Mouse (Mus musculus): ENCODE results near the gene Ccdc8. TPM values are rescaled to one million over a fixed set of nuclear protein-coding genes. Genes with fewer than 3 reads are reported as not detected.
"Not testable (repeated sequence)": the region's sequence is repeated elsewhere in the genome, so short reads cannot be mapped to it uniquely, and the experiment has no call there.

Ccdc8 gene
- total RNA-seq (2015; ENCODE audit: low replicate concordance) = 0.19 TPM in 1 of 2 replicates, not detected in the other
- total RNA-seq (2017; ENCODE audit: low replicate concordance) = 0.14 and 1.0 TPM in 2 replicates

DNA sequence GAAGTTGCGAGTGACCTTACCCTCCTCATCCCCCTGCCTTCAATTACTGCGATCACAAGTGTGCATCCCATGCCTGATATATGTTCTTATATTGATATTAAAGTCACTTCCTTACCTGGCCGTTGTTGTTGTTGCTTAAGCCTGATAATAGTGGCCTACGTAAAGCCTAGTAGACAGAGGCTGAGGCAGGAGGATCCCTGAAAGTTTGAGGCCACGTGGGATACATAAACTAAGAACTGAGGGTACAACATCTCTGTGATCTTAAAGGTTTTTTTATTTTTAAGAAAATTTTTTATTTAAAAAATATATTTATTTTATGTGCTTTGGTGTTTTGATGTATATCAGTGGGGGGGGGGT lies at the start of gene Ccdc8:
Gene Ccdc8 (plus strand): TSS at position 258 of the 357 bp plus-strand sequence.
- no peak for ATAC-seq (replicated peaks; ENCODE audit: low FRiP score, poor library complexity, severe bottlenecking)

DNA sequence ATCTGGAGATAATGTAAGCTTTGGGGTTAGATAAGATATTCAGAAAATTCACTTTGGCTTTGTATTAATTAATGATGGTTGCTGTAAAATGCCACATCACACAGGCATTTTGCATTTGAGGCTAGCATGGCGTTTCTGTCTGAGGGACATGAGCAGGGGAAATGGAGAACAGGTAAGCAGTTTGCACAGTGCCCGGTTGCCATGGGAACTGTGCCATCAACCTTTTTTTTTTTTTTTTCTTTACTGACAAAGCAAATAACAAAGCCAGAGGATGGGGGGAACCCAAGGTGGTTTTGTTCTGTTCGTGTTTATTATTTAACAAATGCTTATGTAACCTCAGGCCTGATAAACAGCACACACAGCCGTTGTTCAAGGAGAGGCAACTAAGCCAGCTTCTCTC lies 49.6 kb upstream of the Ccdc8 start:
- no peak for ATAC-seq (replicated peaks; ENCODE audit: low FRiP score, poor library complexity, severe bottlenecking)

DNA sequence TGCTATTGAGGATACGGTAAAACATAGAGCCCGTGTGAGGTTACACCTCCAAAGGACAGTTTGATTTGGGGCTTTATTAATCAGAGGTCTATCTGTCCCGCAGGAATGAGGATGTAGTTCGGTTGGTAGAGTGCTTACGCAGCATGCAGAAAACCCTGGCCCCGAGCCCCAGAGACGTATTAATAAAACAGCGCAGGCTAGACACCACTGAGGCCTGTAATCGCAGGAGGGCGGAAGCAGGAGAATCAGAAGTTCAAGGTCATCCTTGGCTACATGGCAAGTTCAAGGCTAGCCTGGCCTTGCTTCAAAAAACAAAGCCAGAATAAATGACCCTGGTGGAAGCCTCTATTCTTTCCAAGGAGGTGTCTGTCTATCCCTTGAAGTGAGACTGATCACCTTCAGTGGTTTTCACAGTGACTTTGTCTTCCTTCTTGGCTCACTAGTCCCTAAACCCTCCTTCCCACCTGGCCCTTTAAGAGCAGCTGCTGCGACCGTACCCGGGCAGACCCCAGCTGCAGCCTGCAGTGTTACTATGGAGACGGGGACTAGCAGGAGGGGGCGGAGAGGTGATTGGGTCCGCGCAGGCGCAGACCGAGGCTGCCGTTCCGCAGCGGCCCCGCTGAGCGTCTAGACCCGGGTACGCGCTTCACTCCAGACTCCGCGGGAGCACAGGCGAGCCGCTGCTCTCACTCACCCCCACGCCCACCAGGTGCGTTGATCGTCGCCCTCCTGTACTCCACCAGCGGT lies 48.3 kb upstream of the Ccdc8 start, which contains the start of gene Pnmal2:
Gene Pnmal2 (plus strand): TSS at position 622 of the 747 bp plus-strand sequence.
- no peak for ATAC-seq (replicated peaks; ENCODE audit: low FRiP score, poor library complexity, severe bottlenecking)

DNA sequence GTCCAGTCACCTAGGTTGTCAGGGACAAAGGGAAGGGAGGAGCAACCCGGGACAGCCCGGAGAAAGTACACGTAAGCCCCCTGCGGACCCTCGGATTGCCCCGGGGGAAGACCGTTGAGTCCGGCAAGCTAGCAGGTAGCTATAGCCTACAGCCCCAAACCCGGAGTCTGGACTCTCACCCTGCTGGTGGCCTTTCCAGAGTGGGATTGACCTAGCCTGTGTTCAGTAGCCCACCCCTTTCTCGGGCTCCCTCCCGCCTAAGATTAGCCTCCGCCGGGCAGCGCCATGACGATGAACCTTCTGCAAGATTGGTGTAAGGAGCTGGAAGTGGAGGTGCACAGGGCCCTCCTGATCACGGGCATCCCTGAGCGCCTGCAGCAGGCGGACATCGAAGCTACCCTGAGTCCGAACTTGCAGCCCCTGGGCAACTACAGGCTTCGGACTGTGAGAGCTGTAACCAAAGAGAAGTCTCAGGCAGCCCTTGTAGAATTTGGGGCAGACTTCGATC lies 47.6 kb upstream of the Ccdc8 start:
- ATAC-seq (replicated peaks; ENCODE audit: low FRiP score, poor library complexity, severe bottlenecking) = no peak

DNA sequence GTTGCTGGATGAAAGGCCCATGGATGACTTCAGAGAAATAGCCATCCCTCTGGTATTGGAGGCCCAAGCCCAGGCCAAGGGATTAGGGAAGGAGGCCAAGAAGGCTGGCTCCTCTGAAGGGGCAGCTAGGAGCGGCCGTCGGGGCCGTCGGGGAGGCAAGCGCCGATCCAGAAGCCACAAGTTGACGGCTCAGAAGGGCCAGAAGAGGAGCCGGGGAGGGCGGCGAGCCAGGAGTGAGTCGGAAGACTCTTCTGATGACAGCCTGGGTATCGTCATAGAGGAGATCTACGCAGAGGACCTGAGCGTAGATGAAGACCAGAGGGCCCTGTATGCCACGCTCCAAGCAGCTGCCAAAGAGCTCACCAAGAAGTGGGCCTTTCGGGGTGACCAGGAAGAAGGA lies 47.1 kb upstream of the Ccdc8 start:
- no peak for ATAC-seq (replicated peaks; ENCODE audit: low FRiP score, poor library complexity, severe bottlenecking)

DNA sequence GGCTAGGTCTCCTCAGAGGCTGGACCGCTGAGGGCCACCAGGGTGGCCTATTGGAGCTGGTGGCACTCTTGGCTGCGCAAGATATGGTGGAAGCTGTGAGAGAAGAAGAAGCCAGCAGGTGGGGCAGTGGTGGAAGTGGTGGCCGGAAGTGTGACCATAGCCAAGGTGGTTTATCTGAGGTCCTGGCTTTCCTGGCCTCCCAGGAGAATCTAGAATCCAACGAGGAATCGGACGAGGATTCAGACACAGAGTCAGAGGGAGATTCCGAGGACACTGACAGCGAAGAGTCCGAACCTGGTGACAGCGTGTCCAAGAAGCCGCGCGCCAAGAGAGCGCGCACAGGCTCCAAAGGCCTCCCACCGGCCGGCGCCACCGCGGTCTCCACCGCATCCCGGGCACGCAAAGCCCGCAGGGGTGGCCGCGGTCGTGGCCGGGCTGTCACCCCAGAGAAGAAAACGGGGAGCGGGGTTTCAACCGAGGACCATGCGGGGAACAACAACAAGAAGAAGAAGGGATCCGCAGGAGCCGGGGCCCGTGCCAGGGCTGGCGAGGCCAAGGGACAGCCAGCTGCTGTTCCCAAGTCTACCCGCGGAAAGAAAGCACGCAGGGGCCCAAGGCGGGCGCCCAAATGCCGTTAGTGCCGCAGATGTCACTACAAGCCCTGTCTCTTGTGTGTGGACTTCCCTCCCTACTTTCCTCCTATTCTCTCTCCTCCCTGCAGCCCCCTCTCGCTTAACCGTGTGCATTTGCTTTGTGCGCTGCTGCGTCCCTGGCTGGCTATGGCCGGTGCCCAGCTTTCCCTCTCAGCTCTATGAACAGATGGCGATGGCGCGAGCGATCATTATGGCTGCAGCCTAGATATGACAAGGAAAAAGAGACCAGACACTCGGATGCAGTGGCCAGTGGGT lies 45.8 kb upstream of the Ccdc8 start:
- no peak for ATAC-seq (replicated peaks; ENCODE audit: low FRiP score, poor library complexity, severe bottlenecking)

DNA sequence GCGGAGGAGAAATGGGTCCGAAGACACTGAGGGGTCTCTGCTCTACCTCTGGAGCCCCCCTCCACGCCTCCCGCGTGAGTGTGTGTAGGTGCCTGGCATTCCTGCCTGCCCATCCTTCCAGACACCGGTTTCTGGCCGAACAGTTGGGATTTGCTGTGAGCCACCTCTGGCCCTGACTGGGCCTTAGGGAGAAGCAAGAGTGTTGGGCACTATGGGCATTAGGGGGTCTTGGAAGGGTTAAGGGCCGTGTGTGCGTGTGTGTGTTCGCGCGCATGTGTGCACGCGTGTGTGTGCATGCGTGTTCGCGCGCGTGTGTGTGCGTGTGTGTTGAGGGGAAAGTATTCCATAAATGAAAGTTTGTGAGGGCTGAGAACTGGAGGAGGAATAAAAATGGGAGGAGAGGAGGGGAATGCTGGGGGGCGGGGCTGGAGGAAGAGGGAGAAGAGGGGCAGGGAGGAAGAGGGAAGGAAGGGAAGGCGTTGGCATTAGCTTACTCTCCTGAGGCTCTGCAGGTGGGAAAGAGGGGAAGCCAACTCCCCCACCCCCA lies 45.1 kb upstream of the Ccdc8 start:
- no peak for ATAC-seq (replicated peaks; ENCODE audit: low FRiP score, poor library complexity, severe bottlenecking)

DNA sequence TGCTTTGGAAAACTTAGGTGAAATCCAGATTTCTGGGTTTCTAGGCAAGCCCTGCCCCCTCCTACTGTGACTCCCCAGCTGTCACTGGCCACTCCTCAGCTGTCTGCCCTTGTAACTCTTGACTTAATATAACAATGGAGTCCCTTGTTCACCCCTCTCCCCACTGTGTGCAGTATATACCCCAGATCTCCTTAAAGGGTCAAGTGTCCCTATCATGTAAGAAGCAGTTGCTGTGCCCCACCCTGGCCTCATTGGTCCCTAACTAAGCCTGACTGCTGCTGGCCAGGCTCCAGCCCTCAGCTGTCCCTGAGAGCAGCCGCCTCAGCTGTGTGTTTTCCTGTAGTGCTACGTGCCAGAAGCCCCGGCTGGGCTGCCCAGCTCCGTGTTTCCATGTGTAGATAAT lies 44.5 kb upstream of the Ccdc8 start:
- no peak for ATAC-seq (replicated peaks; ENCODE audit: low FRiP score, poor library complexity, severe bottlenecking)

DNA sequence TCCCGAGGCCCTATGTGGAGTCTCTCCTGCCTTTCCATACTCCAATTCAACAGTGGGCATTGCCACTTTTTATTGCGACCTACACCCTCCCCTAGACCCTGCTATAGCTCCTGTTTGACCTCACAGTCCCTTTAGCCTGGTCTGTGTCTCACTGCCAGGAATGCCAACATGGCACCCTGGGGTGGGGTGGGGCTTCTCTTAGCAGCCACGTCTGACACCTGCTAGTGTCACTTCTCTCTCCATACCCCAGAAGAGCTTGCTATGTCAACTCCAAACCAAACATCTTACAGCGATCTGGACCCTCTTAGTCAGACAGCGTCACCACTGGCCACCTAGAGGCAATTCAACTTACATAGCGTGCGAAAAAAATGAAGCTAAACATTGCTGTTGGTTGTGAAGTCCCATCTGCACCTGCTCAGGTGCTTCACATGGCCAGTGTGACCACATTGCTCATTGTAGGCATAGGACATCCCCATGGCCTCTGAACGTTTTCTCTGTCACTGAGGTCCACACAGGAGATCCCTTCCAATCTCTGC lies 43.5 kb upstream of the Ccdc8 start:
- no peak for ATAC-seq (replicated peaks; ENCODE audit: low FRiP score, poor library complexity, severe bottlenecking)

DNA sequence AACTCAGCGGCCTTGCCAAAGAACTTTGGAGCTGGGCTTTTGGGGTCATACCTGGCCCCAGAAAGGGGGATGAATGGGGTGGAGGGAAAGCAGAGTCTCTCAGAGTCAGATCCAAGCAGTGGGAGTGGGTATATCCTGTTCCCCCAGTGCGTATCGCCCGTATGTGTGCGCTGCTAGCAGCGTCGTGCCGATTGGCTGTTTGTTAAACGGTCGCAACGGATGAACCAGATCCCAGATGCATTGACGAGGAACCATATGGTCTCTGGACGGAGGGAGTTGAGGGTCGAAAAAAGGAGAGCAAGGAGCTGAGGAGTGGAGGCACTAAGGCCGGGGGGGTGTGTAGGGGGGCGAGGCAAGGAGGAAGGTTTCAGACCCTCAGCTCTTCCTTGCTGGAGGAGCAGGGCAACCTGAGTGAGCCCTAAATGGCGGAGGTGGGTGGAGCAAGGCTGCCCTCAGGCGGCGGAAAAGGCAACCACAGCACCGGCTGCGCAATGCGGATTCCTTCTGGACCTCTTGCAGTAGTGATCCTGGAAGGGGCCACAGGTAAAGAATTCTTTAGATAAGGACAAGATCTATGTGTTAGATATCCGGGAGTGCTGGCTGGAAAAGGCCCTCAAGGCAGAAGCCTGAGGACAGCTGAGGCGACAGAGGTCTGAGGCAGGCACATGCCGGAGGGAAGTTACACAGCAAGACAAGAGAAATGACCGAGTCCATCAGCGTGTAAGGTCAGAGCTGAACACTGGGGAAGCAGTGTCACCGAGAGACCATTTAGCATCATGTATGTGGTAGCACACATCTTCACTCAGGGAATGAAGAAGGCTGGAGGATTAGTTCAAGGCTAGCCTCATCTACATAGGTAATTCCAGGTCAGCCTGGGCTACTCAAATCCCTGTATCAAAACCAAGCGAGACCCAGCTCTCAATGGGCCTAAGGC lies 42.3 kb upstream of the Ccdc8 start:
- peak; percentile 52 for ATAC-seq (replicated peaks; ENCODE audit: low FRiP score, poor library complexity, severe bottlenecking)

DNA sequence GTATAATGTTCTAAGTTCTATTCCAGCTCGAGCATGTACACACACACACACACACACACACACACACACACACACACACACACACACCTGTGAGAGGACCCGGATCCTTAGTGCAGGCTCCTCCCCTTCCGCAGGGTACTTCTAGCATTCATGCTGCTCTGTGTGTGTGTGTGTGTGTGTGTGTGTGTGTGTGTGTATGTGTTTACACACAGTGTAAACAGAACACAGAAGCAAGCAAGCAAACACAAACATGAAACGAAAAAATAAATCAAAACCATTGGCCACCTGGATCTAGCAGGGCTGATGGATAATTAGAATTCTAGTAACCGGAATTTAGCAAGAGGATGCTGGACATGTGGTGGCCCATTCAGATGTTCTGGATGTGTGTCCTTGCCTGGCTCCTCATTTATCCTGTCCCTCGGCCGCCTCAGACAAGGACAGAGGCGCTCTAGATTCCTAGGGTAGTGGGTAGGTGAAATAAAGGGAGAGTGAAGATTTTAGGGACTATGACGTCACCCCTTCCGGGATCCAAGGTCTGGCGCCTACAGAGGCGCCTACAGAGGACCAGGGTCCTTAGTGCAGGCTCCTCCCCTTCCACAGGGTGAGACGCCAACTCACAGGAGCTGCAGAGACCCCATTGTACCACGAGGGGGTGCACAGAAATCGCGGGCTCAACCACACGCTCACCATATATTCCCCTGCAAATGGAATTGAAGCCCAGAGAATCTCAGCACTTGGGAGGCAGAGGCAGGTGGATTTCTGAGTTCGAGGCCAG lies 41.5 kb upstream of the Ccdc8 start:
- ATAC-seq (replicated peaks; ENCODE audit: low FRiP score, poor library complexity, severe bottlenecking) = no peak

DNA sequence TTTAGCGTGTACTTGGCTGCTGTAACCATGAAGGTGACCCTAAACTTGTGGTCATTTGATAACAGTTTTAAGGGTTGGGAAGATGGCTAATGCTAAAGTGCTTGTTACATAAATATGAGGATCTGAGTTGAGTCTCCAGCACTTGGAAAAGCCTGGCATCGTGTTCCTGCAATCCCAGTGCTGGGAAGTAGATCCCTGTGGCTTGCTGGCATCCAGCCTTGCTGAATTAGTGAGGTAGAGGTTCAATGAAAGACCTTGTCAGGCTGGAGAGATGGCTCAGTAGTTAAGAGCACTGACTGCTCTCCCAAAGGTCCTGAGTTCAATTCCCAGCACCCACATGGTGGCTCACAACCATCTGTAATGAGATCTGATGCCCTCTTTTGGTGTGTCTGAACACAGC lies 38.7 kb upstream of the Ccdc8 start:
- ATAC-seq (replicated peaks; ENCODE audit: low FRiP score, poor library complexity, severe bottlenecking) = not testable (repeated sequence)

DNA sequence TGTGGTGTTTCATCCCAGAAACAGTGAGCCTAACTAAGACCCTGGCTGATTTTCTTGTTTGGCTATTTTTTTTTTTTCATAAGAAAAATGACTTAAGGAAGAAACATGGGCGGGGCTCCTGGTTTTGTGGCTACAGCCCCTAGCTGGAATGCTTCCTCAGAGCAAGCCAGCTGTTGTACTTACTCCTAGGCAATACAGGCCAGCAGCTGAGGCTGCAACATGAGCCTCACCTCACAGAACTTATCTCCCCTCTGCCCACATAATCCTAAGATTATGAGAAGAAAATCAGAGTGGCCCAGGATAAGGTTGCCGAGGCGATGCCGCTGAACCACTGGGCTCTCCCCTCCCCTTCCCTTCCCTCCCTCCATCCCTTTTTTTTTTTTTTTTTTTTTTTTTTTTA lies 36.8 kb upstream of the Ccdc8 start:
- no peak for ATAC-seq (replicated peaks; ENCODE audit: low FRiP score, poor library complexity, severe bottlenecking)

DNA sequence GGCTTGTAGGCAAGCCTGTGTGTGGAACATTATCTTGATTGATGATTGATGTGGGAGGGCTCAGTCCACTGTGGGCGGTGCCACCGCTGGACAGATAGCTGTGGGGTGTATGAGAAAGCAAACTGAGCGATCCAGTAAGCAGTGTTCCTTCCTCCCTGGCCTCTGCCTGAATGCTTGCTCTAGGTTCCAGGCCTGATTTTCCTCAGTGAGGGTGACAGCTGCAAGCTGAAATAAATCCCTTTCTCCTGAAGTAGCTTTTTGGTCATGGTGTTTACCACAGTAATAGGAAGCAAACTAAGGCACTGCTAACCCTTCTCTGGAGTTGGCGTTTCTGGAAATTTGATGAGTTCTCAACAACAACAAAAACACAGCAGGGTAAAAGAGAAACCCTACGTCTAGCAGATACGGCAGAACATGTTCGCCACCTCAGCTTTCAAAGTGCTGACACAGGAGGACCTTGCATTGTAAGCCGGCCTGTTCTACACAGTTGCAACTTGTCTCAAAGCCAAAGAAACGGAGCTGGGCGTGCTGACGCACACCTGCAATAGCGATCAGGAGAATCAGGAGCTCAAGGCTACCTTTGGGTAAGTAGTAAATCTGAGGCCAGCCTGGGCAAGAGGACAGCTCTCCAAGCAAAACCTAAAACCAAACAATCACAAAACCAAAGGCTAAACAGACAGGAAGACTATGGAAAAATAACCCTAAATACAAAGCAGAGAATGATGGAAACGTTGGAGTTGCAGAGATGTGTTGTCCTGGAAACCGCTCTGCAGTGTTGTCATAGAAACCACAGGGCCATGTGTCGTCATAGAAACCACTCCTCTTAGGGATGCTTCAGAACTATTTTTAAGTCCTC lies 35.9 kb upstream of the Ccdc8 start:
- ATAC-seq (replicated peaks; ENCODE audit: low FRiP score, poor library complexity, severe bottlenecking) = no peak

DNA sequence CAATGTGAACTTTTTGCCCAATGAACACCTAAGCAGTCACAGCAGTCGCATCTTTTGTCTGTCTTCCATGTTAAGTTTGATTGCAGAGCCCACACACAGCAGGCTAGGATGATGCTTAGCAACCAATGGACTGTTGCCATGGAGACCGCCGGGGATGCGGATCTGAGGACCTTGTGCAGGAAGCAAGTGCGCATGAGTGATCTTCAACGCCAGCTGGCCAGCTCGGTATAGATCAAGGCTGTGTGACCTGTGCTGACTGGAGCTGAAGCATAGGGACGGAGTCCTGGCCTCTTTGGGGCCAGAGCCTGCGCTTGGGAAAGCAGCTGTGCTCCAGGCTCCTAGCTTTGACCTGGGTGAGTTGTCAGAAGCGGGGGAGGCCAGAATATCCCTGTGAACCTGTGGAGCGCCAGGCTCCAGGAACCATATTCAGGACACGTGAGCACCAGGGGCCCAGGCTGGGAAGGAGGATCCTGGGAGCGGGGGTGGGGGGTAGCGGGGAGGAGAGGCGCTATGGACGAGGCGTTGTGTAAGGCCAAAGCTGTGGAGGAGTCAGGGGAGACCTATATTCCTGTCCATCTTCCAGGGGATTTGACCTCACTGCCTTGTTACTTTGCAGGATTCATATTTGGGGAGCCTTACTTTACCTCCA lies 32.8 kb upstream of the Ccdc8 start, which contains the start of gene Pnmal1:
Gene Pnmal1 (plus strand): TSS at position 141 of the 649 bp plus-strand sequence.
- no peak for ATAC-seq (replicated peaks; ENCODE audit: low FRiP score, poor library complexity, severe bottlenecking)

DNA sequence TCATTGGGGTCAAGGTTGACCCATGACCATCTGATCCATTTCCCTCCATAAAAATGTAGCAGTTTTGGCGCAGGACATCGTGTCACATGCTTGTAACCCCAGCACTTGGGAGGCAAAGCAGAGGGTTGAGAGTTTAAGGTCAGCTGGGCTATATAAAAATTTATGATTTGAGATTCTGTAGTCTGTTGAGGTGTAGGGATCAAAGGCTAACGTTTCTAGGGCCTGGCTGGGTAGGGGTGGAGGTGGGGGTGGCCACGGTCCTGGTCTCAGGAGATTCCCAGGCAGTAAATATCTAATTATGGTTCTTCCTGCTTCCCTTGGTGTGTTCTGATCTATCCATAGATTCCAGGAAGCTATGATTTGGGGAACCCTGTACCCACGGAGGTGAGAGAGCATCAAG lies 30.8 kb upstream of the Ccdc8 start:
- no peak for ATAC-seq (replicated peaks; ENCODE audit: low FRiP score, poor library complexity, severe bottlenecking)

DNA sequence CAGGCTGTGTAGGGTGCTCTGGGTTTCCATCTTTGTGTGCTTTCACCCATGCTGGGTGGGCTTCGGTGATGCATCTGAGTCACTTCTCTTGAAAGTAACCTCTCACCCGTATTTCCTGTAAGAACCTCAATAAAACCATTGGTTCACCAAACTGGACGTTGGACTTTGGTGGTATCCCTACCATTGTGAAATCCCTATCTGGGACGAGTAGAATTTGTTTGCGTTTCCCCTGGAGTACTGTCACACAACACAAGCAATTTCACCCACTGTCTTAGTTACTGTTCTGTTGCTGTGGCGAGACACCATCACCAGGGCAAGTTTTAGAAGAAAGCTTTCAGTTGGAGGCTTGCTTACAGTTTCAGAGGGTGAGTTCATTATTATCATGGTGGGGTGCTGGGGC lies 24.1 kb upstream of the Ccdc8 start:
- no peak for ATAC-seq (replicated peaks; ENCODE audit: low FRiP score, poor library complexity, severe bottlenecking)
